Mouse (Mus musculus) MEL (cell line): ENCODE measurements around the gene Gna11.
A peak's percentile ranks its signal among the peaks of the same experiment; 100 is the strongest.

Source experiments
- CHD1 ChIP-seq: IDR thresholded peaks from 2 replicates; pipeline ENCODE4 v1.6.1; 2012; ENCODE audit warnings: low read depth, mild to moderate bottlenecking, inconsistent platforms, low read length, improper control_type of control experiment
- CHD2 ChIP-seq: IDR thresholded peaks from 2 replicates; pipeline ENCODE4 v1.6.1; 2011; ENCODE audit warnings: low read length, improper control_type of control experiment
- CTCF ChIP-seq, 3 experiments: IDR thresholded peaks in 2 of 3; conservative IDR thresholded peaks in 1 of 3; 2 replicates each; pipeline ENCODE4 v1.5.1; 2011 to 2012; ENCODE audit warnings: low read length in 3 of 3, low read depth in 2 of 3, mild to moderate bottlenecking in 2 of 3, improper control_type of control experiment in 1 of 3, inconsistent platforms in 1 of 3, mixed read lengths in 1 of 3, moderate library complexity in 1 of 3; ENCODE audit not compliant: control insufficient read depth in 1 of 3, insufficient read depth in 1 of 3, poor library complexity in 1 of 3, severe bottlenecking in 1 of 3
- E2F4 ChIP-seq: IDR thresholded peaks from 2 replicates; pipeline ENCODE4 v1.6.1; 2011; ENCODE audit warnings: low read depth, low read length, improper control_type of control experiment, borderline replicate concordance
- JUND ChIP-seq: IDR thresholded peaks from 2 replicates; pipeline ENCODE4 v1.6.1; 2011; ENCODE audit warnings: low read depth, mild to moderate bottlenecking, improper control_type of control experiment, low read length
- MAX ChIP-seq: IDR thresholded peaks from 2 replicates; pipeline ENCODE4 v1.6.1; 2011; ENCODE audit warnings: low read length, improper control_type of control experiment
- POLR2A ChIP-seq, 2 experiments: IDR thresholded peaks; 2 replicates each; pipeline ENCODE4 v1.6.1; 2011 to 2012; ENCODE audit warnings: low read length in 2 of 2, mild to moderate bottlenecking in 2 of 2, control low read depth in 1 of 2, improper control_type of control experiment in 1 of 2, low read depth in 1 of 2, moderate library complexity in 1 of 2; ENCODE audit not compliant: control insufficient read depth in 1 of 2, insufficient read depth in 1 of 2, poor library complexity in 1 of 2
- POLR2AphosphoS5 ChIP-seq: IDR thresholded peaks from 2 replicates; pipeline ENCODE4 v1.6.1; 2012; ENCODE audit warnings: low read depth, borderline replicate concordance, mild to moderate bottlenecking, inconsistent platforms, low read length, moderate library complexity, mixed read lengths
- TAL1 ChIP-seq: IDR thresholded peaks from 2 replicates; pipeline ENCODE4 v1.6.1; 2012; ENCODE audit warnings: mild to moderate bottlenecking, inconsistent platforms, low read length, moderate library complexity, mixed read lengths
- TBP ChIP-seq: IDR thresholded peaks from 2 replicates; pipeline ENCODE4 v1.8.0; 2011; ENCODE audit warnings: low read depth, low read length, improper control_type of control experiment
- ZC3H11A ChIP-seq: IDR thresholded peaks from 2 replicates; pipeline ENCODE4 v1.6.1; 2012; ENCODE audit warnings: low read depth, mild to moderate bottlenecking, inconsistent platforms, low read length, improper control_type of control experiment
- ZKSCAN1 ChIP-seq: IDR thresholded peaks from 2 replicates; pipeline ENCODE4 v1.6.1; 2012; ENCODE audit warnings: low read depth, mild to moderate bottlenecking, inconsistent platforms, low read length, improper control_type of control experiment, moderate library complexity
- ZMIZ1 ChIP-seq: IDR thresholded peaks from 2 replicates; pipeline ENCODE4 v1.6.1; 2012; ENCODE audit warnings: low read depth, mild to moderate bottlenecking, inconsistent platforms, low read length, improper control_type of control experiment, moderate library complexity

GRCm38 (mm10) chr10:81546332-81546731, 1.3 kb upstream of the Gna11 start:
- TF ChIP-seq CHD2, result no peak
- no peak for TF ChIP-seq CTCF (IDR thresholded peaks at IDR 0.05 in 2 of 3, conservative IDR thresholded peaks at IDR 0.05 in 1 of 3; ENCODE audit: control insufficient read depth in 1 of 3, insufficient read depth in 1 of 3, low read depth in 2 of 3, low read length in 3 of 3, poor library complexity in 1 of 3, severe bottlenecking in 1 of 3)
- no peak for TF ChIP-seq E2F4
- no peak for TF ChIP-seq POLR2AphosphoS5
- no peak for TF ChIP-seq CHD1
- no peak for TF ChIP-seq ZC3H11A
- TF ChIP-seq POLR2A (IDR thresholded peaks at IDR 0.05; ENCODE audit: control insufficient read depth in 1 of 2, insufficient read depth in 1 of 2, low read depth in 1 of 2, low read length in 2 of 2, poor library complexity in 1 of 2), result peak in 1 of 2 experiments; percentile 79; a peak in 2 of 4 replicates
- peak; percentile 84 for TF ChIP-seq TBP
- no peak for TF ChIP-seq ZKSCAN1
- peak; percentile 88 for TF ChIP-seq MAX
- no peak for TF ChIP-seq JUND
- no peak for TF ChIP-seq TAL1
- peak; percentile 72; the same call in 1 of the 2 replicates for TF ChIP-seq ZMIZ1
